Mouse (Mus musculus) frontal cortex, adult 2 months (tissue): ENCODE measurements around the gene Dkkl1. TPM values are rescaled to one million over a fixed set of nuclear protein-coding genes. Genes with fewer than 3 reads are reported as not detected.
"Not testable (repeated sequence)": the region's sequence is repeated elsewhere in the genome, so short reads cannot be mapped to it uniquely, and the experiment has no call there.

Source experiments
- DNase-seq, 2 experiments: peaks; one replicate each; pipeline ENCODE4 v3.0.0; 2022; ENCODE audit warnings: low spot score in 1 of 2; ENCODE audit errors: extremely low spot score in 1 of 2
- polyA plus RNA-seq: library from polyadenylated mRNA; depleted of rRNA; stranded (reverse); fragments of >200 nt; gene quantifications from 2 replicates; pipeline ENCODE4 v1.2.3, GENCODE M21; 2012

Gene Dkkl1
- polyA plus RNA-seq, 1 experiment = 29.5 TPM

- DNase-seq = no peak
Measured at GRCm38 (mm10) chr7:45193871-45194785, 17.8 kb downstream of the Dkkl1 start.

DNA sequence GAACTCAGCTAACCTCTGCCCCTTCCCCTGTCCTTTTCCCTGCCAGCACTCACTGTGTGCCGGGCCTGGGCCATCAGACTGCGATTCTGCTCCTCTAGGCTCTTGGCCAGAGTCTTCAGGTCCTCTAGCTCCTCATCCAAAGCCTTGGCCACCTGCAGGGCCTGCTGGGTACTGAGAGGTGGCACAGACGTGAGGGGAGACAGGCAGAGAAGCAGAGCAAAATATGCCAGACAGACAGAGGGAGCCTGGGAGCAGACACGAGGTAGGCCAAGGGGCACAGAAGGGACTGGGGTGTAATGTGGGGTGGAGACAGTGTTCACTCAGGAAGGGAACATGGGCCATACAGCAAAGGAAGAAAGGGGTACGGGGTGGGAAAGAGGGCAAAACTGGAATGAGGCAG lies 18.5 kb downstream of the Dkkl1 start:
- DNase-seq = no peak

- DNase-seq = no peak
Measured at GRCm38 (mm10) chr7:45192585-45193310, 19.2 kb downstream of the Dkkl1 start.

GRCm38 (mm10) chr7:45191803-45192363 lies 20.1 kb downstream of the Dkkl1 start:
- DNase-seq = no peak

- DNase-seq = no peak
Measured at GRCm38 (mm10) chr7:45191161-45191560, 20.8 kb downstream of the Dkkl1 start.

- DNase-seq = no peak
Measured at GRCm38 (mm10) chr7:45190186-45190585, 21.8 kb downstream of the Dkkl1 start.

GRCm38 (mm10) chr7:45189600-45189999 lies 22.3 kb downstream of the Dkkl1 start:
- peak in 1 of 2 experiments; percentile 74 for DNase-seq

DNA sequence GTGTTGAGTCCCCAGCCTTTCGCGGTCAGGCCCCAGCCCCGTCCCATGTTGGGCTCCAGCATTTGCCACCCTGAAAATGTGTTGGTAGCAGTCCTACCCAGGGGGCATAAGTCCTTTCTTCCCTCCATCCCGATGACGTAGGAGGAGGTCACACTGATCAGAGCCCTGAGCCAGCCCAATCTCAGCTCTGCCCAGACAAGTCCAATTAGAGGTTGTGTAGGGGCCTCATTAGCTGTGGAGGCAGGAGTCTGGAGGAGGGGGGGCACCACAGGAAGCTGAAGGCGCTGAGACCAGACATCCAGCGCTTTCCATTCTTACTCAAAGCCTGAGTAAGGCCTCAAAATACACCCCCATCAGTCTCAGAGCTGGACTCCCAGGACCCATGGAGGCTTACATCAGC lies 26.0 kb downstream of the Dkkl1 start:
- DNase-seq = no peak

GRCm38 (mm10) chr7:45183672-45184071 lies 28.3 kb downstream of the Dkkl1 start:
- DNase-seq = no peak

DNA sequence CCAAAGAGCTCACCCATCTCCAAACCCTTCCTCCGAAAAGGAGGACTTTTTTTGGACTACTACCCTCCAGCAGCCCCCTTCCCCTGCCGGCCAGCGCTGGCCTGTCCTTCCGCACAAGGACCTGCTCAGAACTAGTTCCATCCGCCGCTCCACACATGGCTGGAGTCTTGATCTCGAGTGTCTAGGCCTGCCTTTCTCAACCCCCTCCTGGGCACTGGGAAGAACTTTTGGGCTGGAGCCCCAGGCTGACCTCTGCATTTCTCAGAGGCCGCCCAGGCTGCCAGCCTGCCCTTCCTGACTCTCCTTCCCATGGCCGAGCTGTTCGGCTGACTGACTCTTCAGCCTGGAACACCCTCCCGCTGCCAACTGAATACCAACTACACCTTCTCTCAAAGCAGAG lies 29.3 kb downstream of the Dkkl1 start:
- DNase-seq = no peak

GRCm38 (mm10) chr7:45182199-45182601 lies 29.7 kb downstream of the Dkkl1 start:
- peak; percentile 78 to 90 for DNase-seq

- DNase-seq = no peak
Measured at GRCm38 (mm10) chr7:45181540-45181939, 30.4 kb downstream of the Dkkl1 start.

- no peak for DNase-seq
Measured at GRCm38 (mm10) chr7:45180896-45181477, 31.0 kb downstream of the Dkkl1 start, which contains the start of gene Pth2. TSS of gene Pth2 (plus strand) at chr7:45180995.

GRCm38 (mm10) chr7:45179469-45179868 lies 32.5 kb downstream of the Dkkl1 start, which contains the start of gene Gfy:
TSS of gene Gfy (minus strand) at chr7:45179569.
- DNase-seq = no peak

GRCm38 (mm10) chr7:45178550-45178949 lies 33.4 kb downstream of the Dkkl1 start:
- no peak for DNase-seq

- no peak for DNase-seq
Measured at GRCm38 (mm10) chr7:45176356-45176755, 35.6 kb downstream of the Dkkl1 start.

DNA sequence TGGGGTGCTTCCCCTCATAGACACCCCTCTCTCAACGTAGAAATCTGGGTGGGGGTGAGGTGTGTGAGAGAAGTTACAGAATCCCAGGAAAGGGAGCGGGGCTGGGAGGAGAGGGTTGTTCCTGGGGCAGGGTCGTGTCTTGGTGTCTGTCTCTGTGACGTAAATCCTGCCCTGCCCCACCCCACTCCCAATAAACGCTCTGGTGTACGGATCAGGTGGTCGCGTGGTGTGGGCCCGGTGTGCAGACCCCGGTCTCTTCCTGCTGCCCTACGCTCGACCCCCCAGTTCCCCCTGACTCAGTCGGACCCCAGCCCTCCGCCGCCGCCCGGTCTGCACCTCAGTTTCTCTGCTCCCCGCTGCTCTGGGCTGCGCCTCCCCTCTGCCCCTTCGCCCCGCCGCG lies 36.0 kb downstream of the Dkkl1 start:
- no peak for DNase-seq

DNA sequence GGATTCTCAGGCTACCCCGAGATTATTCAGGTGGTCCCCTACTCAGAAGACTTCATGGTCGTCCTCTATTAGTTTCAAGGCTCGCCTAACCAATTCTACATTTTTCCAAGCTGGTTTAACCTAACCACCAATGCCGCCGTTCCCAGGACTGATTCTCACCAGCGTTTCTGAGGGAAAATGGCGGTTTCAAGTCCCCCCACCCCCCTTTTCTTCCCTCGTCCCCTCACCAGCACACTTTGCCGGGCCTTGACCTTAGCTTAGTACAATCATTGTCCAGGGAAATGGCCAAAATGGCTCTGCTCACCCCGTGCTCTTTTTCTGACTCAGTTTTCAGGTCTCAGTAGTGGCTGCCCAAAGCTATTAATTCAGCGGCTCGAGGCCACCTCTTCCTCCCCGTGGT lies 36.5 kb downstream of the Dkkl1 start:
- DNase-seq = no peak

GRCm38 (mm10) chr7:45174567-45175280 lies 37.2 kb downstream of the Dkkl1 start:
- no peak for DNase-seq

DNA sequence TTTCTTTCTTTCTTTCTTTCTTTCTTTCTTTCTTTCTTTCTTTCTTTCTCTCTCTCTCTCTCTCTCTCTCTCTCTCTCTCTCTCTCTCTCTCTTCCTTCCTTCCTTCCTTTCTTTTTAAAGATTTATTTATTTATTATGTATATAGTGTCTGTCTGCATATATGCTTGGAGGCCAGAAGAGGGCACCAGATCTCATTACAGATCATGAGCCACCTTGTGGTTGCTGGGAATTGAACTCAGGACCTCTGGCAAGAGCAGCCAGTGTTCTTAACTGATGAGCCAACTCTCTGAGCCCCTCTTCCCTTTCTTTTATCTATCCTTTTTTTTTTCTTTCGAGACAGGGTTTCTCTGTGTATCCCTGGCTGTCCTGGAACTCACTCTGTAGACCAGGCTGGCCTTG lies 38.2 kb downstream of the Dkkl1 start:
- not testable (repeated sequence) for DNase-seq
